ENCODE assay signal across 23 mouse cellular contexts in genomic region chr12:36313015-36313414, GRCm38 (mm10). TPM values are rescaled to one million over a fixed set of nuclear protein-coding genes. Genes with fewer than 3 reads are reported as not detected.
DNase-seq lines count a peak whose midpoint lies in the region; ATAC-seq and TF ChIP-seq lines count a peak whose summit lies in the region.
"Had no signal": no experiment of that assay in that cellular context is flagged by ENCODE, and none has a peak within 500 bp of the region (broad histone marks: within the 10 kb centered on the region; RNA-seq: fewer than 3 reads in every experiment).

No protein-coding gene starts in this region.

- no peak overlapping the region for H3K4me2 ChIP-seq in intestine, postnatal 0 days (replicated peaks; ENCODE audit: low read depth)
- H3K4me2 ChIP-seq in intestine, embryonic 15.5 days (replicated peaks): no peak overlapping the region
- H3K4me2 ChIP-seq in limb, embryonic 11.5 days (ENCODE audit: low read depth, severe bottlenecking): no peak overlapping the region
- H3K4me2 ChIP-seq in embryonic facial prominence, embryonic 15.5 days (replicated peaks): 0 out of 2 replicates have a peak overlapping the region, but pooled peaks have one; percentile 2

- H3K4me1 ChIP-seq in intestine, postnatal 0 days (replicated peaks; ENCODE audit: control insufficient read depth, insufficient read depth, low read length): no peaks in the 10 kb centered on the region
- peaks cover 2% of the 10 kb centered on the region; the same call in 1 of the 2 replicates for H3K4me1 ChIP-seq in intestine, embryonic 15.5 days (replicated peaks)
- peaks cover 6% of the 10 kb centered on the region; the same call in 1 of the 2 replicates for H3K4me1 ChIP-seq in limb, embryonic 11.5 days (ENCODE audit: control insufficient read depth, insufficient read depth, low read length)
- peaks cover 41% of the 10 kb centered on the region for H3K4me1 ChIP-seq in limb, embryonic 10.5 days
- H3K4me1 ChIP-seq in embryonic facial prominence, embryonic 15.5 days: peaks cover 8% of the 10 kb centered on the region

- H3K4me3 ChIP-seq in intestine, postnatal 0 days (ENCODE audit: low read depth, low read length): no peak overlapping the region
- no peak overlapping the region for H3K4me3 ChIP-seq in intestine, embryonic 15.5 days (replicated peaks)
- no peak overlapping the region for H3K4me3 ChIP-seq in limb, embryonic 11.5 days (ENCODE audit: low read depth, low read length)
- no peak overlapping the region for H3K4me3 ChIP-seq in limb, embryonic 10.5 days
- no peak overlapping the region for H3K4me3 ChIP-seq in embryonic facial prominence, embryonic 15.5 days (replicated peaks)
- H3K4me3 ChIP-seq: erythroblast, embryonic 14.5 days; gastrocnemius, adult 2 months; heart, embryonic 12.5 days had no signal

- no peaks in the 10 kb centered on the region for H3K27me3 ChIP-seq in intestine, postnatal 0 days (replicated peaks; ENCODE audit: control insufficient read depth, insufficient read depth, low read length)
- no peaks in the 10 kb centered on the region for H3K27me3 ChIP-seq in intestine, embryonic 15.5 days (replicated peaks)
- H3K27me3 ChIP-seq in limb, embryonic 11.5 days (ENCODE audit: control insufficient read depth, insufficient read depth, low read length): no peaks in the 10 kb centered on the region
- H3K27me3 ChIP-seq in limb, embryonic 10.5 days (ENCODE audit: low read depth, poor library complexity, severe bottlenecking): no peaks in the 10 kb centered on the region
- H3K27me3 ChIP-seq in embryonic facial prominence, embryonic 15.5 days: no peaks in the 10 kb centered on the region
- H3K27me3 ChIP-seq: embryonic facial prominence, embryonic 12.5 days had no signal

- 30% methylated on average over 2 of the region's 2 CpGs for WGBS in intestine, postnatal 0 days
- 36% methylated on average over 2 of the region's 2 CpGs for WGBS in intestine, embryonic 15.5 days
- 32% methylated on average over 2 of the region's 2 CpGs for WGBS in limb, embryonic 11.5 days
- 39% methylated on average over 2 of the region's 2 CpGs for WGBS in limb, embryonic 10.5 days
- WGBS in embryonic facial prominence, embryonic 15.5 days: 28% methylated on average over 2 of the region's 2 CpGs

- peak; percentile 61; the same call in 1 of the 2 replicates for ATAC-seq in intestine, postnatal 0 days
- ATAC-seq in intestine, embryonic 15.5 days: no peak
- no peak for ATAC-seq in limb, embryonic 11.5 days (ENCODE audit: insufficient number of reproducible peaks, low FRiP score, low TSS enrichment, low read depth)
- no peak for ATAC-seq in embryonic facial prominence, embryonic 15.5 days (ENCODE audit: insufficient number of reproducible peaks, low FRiP score, low TSS enrichment, low read depth)
- no peak for ATAC-seq in cerebellum, adult (ENCODE audit: insufficient number of reproducible peaks, low FRiP score, low TSS enrichment)
- ATAC-seq in CD4-positive, CD25-positive, alpha-beta regulatory T cell, adult 4 months: no peak
- ATAC-seq: forebrain, embryonic 14.5 days had no signal

- no peak for TF ChIP-seq CTCF in intestine, postnatal 0 days (IDR thresholded peaks at IDR 0.05; ENCODE audit: low read depth)

- H3K36me3 ChIP-seq in intestine, postnatal 0 days (ENCODE audit: control insufficient read depth, insufficient read depth): no peaks in the 10 kb centered on the region
- H3K36me3 ChIP-seq in intestine, embryonic 15.5 days: no peaks in the 10 kb centered on the region
- H3K36me3 ChIP-seq in limb, embryonic 11.5 days (ENCODE audit: control insufficient read depth, insufficient read depth, low read length): no peaks in the 10 kb centered on the region
- no peaks in the 10 kb centered on the region for H3K36me3 ChIP-seq in limb, embryonic 10.5 days
- no peaks in the 10 kb centered on the region for H3K36me3 ChIP-seq in embryonic facial prominence, embryonic 15.5 days
- H3K36me3 ChIP-seq: embryonic facial prominence, embryonic 12.5 days; forebrain, embryonic 10.5 days; heart, embryonic 12.5 days; hindbrain, embryonic 10.5 days had no signal

- H3K27ac ChIP-seq in intestine, postnatal 0 days (ENCODE audit: low read depth, low read length): no peak overlapping the region
- H3K27ac ChIP-seq in intestine, embryonic 15.5 days: no peak overlapping the region
- no peak overlapping the region for H3K27ac ChIP-seq in limb, embryonic 11.5 days (replicated peaks; ENCODE audit: low read depth, low read length)
- H3K27ac ChIP-seq in limb, embryonic 10.5 days: no peak overlapping the region
- H3K27ac ChIP-seq in embryonic facial prominence, embryonic 15.5 days (replicated peaks): no peak overlapping the region
- H3K27ac ChIP-seq: embryonic facial prominence, embryonic 12.5 days; forebrain, embryonic 10.5 days; gastrocnemius, adult 2 months; hindbrain, embryonic 14.5 days had no signal

- H3K9me3 ChIP-seq in intestine, postnatal 0 days (ENCODE audit: control insufficient read depth): no peaks in the 10 kb centered on the region
- no peaks in the 10 kb centered on the region for H3K9me3 ChIP-seq in intestine, embryonic 15.5 days
- H3K9me3 ChIP-seq in limb, embryonic 11.5 days (ENCODE audit: control insufficient read depth, low read length): no peaks in the 10 kb centered on the region
- H3K9me3 ChIP-seq in limb, embryonic 10.5 days (replicated peaks): no peaks in the 10 kb centered on the region
- no peaks in the 10 kb centered on the region for H3K9me3 ChIP-seq in embryonic facial prominence, embryonic 15.5 days (replicated peaks)
- H3K9me3 ChIP-seq: embryonic facial prominence, embryonic 12.5 days; forebrain, embryonic 10.5 days; heart, embryonic 12.5 days; hindbrain, embryonic 10.5 days had no signal

- DNase-seq in limb, embryonic 11.5 days (ENCODE audit: low spot score): peak; percentile 20
- DNase-seq in limb, embryonic 10.5 days (ENCODE audit: low spot score): no peak
- DNase-seq in lung, postnatal 4 days: no peak
- DNase-seq: adrenal gland, postnatal 10 days; cerebellum, adult 8-10 months; cerebellum, postnatal 14 days; embryo, embryonic 11 days; gastrocnemius, adult 2 months; gastrocnemius, postnatal 25 days had no signal

- H3K9ac ChIP-seq in intestine, postnatal 0 days (ENCODE audit: low read depth, low read length): no peak overlapping the region
- no peak overlapping the region for H3K9ac ChIP-seq in intestine, embryonic 15.5 days
- H3K9ac ChIP-seq in limb, embryonic 11.5 days (ENCODE audit: low read length): no peak overlapping the region
- no peak overlapping the region for H3K9ac ChIP-seq in embryonic facial prominence, embryonic 15.5 days
- H3K9ac ChIP-seq: embryonic facial prominence, embryonic 12.5 days; heart, embryonic 12.5 days; hindbrain, embryonic 14.5 days had no signal

RNA-seq across cellular contexts. Expression of gene Sostdc1, which starts 0.9 kb away (rescaled TPM):
- polyA plus RNA-seq in intestine, postnatal 0 days (2015; fragmentation: Nextera tagmentation; extraction: Ambion mirVana): 2.0 and 2.4 TPM in 2 replicates
- polyA plus RNA-seq in intestine, embryonic 15.5 days (2015; fragmentation: Nextera tagmentation; extraction: Ambion mirVana): 4.6 and 5.6 TPM in 2 replicates
- polyA plus RNA-seq in limb, embryonic 11.5 days (2014; fragmentation: Nextera tagmentation; extraction: Ambion mirVana): 22.6 and 31.0 TPM in 2 replicates
- polyA plus RNA-seq in limb, embryonic 10.5 days (2016; fragmentation: Nextera tagmentation; extraction: Ambion mirVana): 5.8 and 11.1 TPM in 2 replicates
- 220 and 230 TPM in 2 replicates for polyA plus RNA-seq in embryonic facial prominence, embryonic 15.5 days (2015; fragmentation: Nextera tagmentation; extraction: Ambion mirVana)
- 10 to 100 TPM in 1 of 2 experiments, 1 to 10 TPM in 1; 6.4 to 13.1 TPM for polyA plus RNA-seq in CD4-positive, CD25-positive, alpha-beta regulatory T cell, adult 4 months (2017; shearing (Covaris generic))
- polyA plus RNA-seq: C2C12; erythroblast, embryonic 14.5 days had no signal

RNA-seq across cellular contexts. Expression of gene Lrrc72, which starts 59.8 kb away (rescaled TPM):
- not detected in 2 replicates for polyA plus RNA-seq in intestine, postnatal 0 days (2015; fragmentation: Nextera tagmentation; extraction: Ambion mirVana)
- not detected in 2 replicates for polyA plus RNA-seq in intestine, embryonic 15.5 days (2015; fragmentation: Nextera tagmentation; extraction: Ambion mirVana)
- not detected in 2 replicates for polyA plus RNA-seq in limb, embryonic 11.5 days (2014; fragmentation: Nextera tagmentation; extraction: Ambion mirVana)
- not detected in 2 replicates for polyA plus RNA-seq in limb, embryonic 10.5 days (2016; fragmentation: Nextera tagmentation; extraction: Ambion mirVana)
- polyA plus RNA-seq in embryonic facial prominence, embryonic 15.5 days (2015; fragmentation: Nextera tagmentation; extraction: Ambion mirVana): 0.18 TPM in 1 of 2 replicates, not detected in the other
- polyA plus RNA-seq in CD4-positive, CD25-positive, alpha-beta regulatory T cell, adult 4 months (2017; shearing (Covaris generic)): not detected
- polyA plus RNA-seq: C2C12; embryonic facial prominence, embryonic 12.5 days; erythroblast, embryonic 14.5 days; forebrain, embryonic 10.5 days; forebrain, embryonic 14.5 days; heart, embryonic 12.5 days; heart, embryonic 16.5 days; hindbrain, embryonic 10.5 days; hindbrain, embryonic 14.5 days had no signal
